Mouse (Mus musculus): ENCODE measurements around the gene Ddah2.

Gene Ddah2

DNA sequence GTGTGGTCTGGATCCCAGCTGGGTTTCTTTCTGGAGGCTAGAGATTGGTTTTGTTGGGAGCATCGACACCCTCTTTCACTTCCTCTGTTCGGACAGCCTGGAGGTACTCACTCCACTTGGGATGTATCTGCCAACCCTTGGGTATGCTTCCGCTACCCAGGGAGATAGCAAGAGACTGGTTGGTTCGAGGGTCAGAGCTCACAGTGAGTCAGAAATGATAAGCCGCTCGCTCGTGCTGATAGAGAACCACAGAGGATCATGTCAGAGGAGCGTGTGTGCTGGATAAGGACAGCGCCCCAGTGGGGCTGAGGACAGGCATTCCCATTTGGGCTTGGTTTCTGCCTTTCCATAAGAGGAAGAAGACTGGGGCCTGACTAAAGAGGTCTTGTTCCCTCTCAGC, 20.9 kb downstream of the Ddah2 start:
- DNase-seq: no peak

DNA sequence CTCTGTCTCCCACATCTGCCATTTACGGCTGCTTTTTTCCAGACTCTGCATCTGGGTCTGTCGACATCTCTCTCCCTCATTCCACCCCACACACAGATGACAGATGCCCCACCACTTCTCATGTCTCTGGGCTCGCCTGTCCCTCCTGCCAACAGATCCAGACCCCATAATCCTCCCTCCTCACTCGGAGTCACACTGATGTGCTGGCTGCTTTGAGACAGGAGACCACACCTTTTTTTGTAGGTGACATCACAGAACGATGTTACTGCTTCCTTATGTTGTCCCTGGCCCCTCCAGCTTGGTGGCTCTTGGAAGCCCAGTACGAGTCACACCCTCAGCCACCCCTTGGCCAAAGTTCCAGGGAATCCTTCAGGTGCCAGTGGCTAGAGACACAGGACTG, 21.4 kb downstream of the Ddah2 start:
- no peak for DNase-seq

DNA sequence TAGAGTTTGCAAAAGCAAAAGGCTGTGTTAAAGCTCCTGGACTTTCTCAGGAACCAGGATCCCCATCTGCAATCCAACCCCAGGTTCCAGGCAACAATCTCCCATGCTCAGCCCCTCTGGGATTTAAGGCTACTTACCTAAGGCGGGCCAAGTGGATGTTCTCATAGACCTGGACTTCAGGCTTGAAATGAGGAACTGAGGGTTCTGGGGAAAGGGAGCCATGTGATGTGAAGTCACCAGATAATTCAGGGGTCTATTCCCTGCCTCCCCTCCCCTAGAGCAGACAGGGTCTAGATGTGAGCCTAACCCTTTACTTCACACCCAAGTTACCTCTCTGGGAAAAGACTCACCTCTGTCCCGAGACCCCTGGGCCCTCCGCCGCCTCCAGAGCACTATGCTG, 21.9 kb downstream of the Ddah2 start:
- DNase-seq: no peak

DNA sequence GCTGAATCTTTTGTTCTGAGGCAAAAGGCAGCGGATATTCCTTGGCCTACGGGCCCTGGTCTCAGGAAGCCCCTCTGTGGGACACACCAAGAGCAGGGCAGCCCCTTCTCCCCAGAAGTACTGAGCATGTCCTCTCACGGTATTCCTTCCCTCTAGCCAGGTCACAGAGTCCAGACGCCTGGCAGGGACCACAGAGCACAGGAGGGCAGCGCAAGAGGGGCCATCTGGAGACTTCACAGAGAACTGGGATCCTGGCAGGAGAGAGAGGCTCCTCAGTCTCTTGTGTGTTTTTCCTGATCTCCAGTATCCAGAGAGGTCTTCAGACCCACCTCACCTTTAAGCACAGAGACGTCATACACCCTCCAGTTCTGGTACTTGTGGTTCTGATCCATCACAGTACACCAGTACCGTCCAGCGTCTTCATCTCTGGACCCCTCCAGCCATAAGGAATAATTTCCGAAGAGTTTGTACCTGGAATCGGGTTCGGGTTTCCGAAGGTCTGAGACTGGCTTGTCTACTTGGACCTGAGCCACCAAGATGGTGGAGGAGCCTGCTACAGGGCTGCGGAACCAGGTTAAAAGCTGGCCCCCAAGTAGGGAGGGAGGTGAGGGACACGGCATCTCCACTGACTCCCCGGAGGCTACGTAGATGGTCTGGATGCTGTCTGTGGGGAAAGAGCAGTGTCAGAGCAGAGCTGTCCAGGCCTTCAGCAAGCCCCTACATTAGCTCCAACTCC, 24.2 kb downstream of the Ddah2 start:
- DNase-seq: peak; percentile 52 to 57

DNA sequence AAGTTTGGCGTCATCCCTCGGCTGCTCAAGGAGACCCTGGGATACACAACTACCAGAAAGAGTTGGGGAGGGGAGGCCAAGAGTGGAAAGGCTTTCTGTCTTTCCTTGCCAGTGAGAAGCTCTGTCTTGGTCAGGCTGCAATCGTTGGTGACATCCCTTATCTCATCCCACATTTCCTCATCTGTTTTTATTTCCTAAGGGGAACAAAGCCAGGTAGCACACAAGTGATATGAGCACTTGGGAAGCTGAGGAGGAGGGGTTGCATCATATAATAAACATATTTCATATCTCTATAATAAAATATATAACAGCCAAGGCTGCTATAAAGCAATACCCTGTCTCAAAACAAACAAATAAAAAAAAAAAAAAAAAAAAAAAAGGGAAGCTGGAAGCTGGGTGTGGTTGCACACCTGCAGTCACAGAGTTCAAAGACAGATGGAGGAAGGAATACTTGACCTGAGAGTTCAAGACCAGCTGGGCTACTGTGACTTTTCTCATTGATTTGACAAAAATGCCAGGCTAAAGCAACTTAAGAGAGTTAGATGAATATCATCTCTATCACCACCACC, 25.2 kb downstream of the Ddah2 start:
- DNase-seq: no peak

DNA sequence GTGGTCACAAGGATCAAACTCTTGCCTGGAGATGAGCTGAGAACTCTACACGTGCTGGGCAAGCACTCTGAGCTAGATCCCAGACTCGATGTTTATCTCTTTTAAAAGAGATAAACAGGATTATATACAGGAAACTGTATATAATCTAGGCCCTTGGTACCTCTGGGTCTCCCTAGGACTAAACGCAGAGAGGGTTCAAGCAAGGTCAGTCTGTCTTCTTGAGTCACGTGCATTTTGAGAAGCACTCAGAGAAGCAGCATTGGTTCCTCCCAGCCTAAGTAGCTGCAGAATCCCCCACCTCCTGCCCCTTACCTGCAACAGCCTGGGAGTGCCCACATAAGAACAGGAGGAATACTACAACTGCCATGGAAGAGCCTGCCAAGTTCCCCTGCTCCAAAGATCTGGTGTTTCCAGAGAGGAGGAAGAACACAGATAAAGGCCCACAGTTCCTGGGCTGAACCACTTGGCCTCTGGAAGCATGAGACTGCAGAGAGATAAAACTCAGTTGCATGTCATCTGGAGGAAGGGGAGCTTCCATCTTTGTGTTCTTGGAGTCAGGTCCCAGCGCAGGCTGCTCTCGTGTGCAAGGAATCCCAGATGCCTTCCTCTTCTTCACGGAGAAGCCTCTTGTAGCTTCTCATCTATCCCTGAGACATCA, 26.5 kb downstream of the Ddah2 start, which contains the start of gene Ly6g6f:
Ly6g6f (minus strand) TSS at position 403 of the 658 bp plus-strand sequence.
- no peak for DNase-seq

DNA sequence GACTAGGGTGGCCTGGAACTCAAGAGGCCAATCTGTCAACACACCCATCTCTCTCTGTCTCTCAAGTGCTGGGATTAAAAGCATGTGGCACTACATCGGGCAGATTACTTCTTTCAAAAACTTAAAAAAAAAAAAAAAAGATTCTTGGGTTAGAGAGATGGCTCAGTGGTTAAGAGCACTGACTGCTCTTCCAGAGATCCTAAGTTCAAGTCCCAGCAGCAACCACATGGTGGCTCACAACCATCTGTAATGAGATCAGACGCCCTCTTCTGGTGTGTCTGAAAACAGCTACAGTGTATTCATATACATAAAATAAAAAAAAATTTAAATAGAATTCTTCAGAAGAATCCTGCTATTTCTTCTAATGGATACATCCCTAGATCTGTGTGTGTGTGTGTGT, 29.3 kb downstream of the Ddah2 start:
- peak; percentile 45 to 62 for DNase-seq

DNA sequence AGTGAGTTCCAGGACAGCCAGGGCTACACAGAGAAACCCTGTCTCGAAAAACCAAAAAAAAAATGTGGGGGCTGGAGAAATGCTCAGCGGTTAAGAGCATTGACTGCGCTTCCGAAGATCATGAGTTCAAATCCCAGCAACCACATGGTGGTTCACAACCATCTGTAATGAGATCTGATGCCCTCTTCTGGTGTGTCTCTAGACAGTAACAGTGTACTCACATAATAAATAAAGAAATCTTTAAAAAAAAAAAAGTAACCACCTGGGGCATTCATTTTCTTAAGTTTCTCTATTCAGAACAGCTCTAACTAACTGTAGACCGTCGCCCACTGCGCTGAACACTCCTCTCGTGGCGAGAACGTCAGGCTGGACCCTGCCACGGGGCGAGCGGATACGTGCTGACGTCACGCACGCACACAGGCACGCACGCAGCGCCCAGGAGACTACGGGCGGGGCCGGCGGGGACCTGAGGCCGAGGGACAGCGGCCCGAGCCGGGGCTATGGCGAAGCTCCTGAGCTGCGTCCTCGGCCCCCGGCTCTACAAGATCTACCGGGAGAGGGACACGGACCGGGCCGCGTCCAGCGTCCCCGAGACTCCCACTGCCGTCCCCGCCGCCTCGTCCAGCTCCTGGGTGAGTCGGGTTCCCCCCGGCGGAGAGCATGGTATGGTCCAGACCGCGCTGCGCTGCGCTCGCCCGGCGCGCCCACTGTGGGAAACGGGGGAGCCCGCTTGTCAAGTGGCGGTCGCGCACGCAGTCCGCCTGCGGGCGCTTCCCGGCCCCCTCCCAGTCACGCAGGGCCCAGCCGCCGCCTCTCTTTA, 30.2 kb downstream of the Ddah2 start, which contains the start of gene Abhd16a:
Abhd16a (plus strand) TSS at position 439 of the 820 bp plus-strand sequence.
- DNase-seq: peak; percentile 97 to 98

DNA sequence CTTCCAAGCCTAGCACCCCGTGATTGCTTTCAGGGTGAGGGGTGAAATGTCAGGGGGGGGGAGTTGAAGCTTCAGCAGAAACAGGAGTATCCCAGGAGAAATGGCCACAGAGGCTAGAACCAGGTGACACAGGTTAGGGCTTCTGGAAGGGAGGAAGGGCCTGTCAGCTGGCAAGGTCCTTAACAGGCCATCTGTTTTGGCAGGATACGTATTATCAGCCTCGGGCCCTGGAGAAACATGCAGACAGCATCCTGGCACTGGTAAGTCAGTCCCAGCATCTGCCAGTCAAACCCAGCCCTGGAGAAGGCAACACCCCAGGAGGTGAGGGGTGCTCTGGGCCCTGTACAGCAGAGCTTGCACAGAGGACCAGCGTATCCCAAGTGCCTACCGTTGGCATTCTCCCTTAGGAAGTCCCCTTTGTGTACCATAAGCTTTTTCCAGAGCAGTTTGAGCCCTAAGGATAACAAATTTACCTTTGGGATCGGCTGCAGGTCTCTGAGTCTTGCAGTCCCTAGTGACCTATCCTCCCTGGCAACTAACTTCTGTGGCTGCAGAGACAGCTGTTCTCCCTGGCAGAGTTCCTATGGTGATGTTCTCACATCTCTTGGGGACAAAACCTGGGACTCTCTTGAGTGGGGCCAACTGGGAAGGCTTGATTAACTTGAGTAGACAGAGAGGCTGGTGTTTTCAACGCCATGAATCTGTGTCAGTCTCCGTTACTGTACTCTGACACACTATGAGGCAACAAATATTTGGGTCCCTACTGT, 31.5 kb downstream of the Ddah2 start:
- DNase-seq: peak; percentile 89 to 91

DNA sequence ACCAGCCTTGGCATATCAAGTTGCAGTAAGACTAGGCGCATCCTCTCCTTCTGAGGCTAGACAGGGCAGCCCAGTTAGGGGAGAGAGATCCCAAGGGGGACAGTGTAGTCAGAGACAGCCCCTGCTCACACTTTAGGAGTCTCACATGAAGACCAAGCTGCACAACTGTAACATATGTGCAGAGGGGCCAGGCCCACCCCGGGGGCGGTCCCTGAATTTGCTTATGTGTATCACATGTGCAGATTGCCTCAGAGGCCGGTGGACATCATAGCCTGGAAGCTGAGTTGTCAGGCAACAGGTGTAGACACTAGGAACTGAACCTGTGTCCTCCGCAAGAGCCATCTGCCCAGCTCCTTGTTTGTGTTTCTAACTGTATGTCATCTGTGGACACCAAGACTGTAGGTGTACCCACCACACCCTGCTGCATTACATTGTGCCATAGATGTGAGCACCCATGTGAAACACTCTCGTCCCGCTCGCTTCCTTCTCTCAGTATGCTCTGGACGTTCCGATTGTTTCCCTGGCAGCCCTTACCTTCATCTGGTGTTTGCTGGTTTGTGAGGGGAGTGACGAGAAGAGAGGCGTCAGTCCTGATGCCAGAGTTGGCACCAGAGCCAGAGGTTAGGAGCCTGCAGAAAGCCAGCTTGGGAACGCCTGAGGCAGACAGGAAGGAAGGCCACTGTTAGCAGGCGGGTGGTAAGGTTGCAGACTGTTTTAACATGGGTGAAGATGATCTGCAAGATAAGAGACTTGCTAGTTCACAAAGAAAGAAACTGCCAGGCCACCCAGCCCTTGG, 33.8 kb downstream of the Ddah2 start:
- peak; percentile 57 to 68 for DNase-seq

DNA sequence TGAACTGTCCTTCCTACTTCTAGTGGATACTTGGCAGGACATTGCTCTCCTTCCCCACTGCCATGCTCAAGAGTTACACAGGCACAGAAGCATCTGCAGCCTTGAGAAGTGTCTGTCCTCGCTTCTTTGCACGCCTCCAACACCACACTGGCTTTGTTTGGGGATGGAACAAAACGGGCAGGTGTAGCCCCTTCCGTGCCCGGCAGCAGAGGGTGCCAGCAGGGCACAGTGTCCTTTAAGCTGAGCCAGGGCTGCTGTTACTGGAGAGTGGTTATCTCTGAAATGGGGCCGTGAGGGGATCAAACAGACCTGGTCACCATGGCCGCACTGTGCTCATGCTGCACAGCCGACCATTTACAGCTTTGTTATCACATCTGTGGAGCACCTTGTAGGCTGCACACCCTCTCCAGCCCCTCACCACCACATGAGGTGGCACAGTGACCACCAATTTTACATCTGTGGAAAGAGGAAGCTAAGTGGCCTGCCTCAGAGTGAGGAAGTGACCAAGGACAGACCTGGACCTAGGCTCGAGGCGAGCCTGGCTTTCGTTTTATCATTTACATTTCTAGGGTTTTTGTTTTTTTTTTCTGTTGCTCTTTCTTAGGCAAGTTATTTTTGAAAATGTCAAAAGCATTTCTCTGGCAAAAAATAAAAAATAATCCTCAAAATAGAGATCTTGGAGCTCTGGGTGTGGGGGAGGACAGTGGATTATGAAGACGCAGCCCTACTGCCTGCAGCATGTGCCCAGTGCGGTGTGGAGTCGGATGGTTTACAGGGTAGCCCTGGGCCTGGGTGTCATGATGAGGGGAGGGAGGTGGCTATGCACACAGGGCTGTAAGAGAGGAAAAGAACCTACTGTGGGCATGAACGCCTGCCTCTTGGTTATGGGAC, 35.9 kb downstream of the Ddah2 start:
- no peak for DNase-seq

DNA sequence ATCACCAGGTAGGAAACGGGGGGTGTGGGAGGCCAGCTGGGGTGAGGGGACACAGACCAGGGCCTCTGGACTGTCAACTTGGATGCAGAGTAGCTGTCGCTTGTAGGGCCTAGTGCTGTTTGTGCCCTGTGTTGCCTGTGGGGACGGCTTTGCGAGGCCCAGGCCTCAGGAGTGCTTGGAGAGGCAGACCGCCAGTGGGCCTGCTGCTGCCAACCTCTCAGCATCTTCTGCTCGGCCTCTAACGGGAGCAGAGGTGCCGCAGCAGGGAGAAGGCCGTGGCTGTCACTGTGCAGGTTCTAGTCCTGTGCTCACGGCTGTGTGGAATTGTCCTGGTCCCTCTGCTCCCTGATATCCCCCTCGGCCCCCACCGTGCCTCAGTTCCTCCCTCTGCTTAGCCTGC, 37.8 kb downstream of the Ddah2 start:
- peak; percentile 58 to 61 for DNase-seq

DNA sequence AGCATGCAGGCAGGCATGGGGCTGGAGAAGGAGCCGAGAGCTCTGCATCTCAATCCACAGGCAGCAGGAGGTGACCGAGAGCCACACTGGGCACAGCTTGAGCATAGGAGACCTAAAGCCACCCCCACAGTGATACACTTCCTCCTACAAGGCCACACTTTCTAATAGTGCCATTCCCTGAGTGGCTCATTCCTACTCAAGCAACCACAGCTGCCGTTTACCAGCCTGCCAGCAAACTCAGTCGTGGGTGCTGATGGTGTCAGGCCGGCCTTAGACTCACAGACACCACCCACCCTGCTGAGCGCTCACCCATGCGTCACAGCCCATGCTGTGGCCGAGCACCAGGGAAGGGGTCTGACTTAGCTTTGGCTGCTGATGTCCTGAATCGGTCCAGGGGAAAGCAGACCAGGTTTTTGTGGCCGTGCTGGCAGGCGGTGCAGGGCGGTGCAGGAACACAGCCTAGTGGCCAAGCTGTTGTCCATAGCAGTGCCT, 38.4 kb downstream of the Ddah2 start:
- DNase-seq: peak; percentile 78 to 79

DNA sequence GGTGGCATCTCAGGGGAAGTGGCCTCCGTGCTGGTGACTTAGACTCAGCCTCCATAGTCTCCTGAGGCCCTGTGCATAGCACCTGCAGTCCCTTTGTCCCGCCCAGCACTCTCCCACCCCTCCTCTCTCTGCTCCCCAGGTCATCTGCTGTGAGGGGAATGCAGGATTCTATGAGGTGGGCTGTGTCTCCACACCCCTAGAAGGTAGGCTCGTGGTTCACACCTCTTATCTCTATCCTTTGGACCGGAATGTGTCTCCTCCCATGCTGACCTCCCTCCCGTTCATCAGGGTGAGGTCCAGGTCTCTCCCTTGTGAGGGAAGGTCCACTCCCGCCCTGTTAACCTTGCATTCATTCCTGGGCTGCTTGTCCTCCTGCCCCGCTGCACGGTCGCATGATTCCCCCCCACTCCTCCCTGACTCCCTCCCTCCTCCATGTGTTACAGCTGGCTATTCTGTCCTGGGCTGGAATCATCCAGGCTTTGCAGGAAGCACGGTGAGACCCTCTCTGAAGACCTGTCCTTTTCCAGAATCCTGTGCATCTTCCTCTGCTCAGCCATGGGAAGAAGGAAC, 41.4 kb downstream of the Ddah2 start:
- no peak for DNase-seq

DNA sequence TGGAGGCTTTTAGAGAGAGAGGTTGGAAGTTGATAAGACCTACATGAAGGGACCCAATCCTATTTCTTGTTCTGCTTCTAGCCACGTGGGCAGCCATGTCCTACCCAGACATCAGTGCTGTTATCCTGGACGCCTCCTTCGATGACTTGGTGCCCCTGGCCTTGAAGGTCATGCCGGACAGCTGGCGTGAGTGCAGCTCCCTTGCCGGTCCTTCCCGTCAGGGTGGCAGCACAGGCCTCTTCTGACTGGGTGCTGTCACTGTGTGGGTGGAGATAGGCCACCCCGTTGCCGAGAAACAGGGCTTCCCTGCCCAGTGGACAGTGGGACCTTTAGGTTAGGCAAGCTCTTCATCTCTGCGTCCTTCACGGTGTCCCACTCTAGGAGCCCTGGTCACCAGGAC, 42.3 kb downstream of the Ddah2 start:
- no peak for DNase-seq

DNA sequence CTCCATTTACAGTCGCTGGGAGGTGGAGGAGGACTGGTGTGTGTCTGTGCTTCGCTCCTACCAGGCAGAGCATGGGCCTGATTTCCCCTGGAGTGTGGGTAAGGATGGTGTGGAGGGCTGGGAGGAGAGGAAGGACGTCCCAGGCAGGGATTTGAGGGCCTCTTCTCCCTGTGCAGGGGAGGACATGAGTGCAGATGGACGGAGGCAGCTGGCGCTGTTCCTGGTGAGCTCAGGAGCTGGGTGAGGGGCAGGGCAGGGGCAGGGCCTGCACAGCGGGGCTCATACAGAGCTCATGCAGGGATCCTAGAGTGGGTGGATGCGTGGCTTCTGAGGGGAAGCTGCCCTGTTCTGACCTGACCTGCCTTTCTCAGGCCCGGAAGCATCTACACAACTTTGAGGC, 43.5 kb downstream of the Ddah2 start:
- DNase-seq: peak; percentile 61 to 70

DNA sequence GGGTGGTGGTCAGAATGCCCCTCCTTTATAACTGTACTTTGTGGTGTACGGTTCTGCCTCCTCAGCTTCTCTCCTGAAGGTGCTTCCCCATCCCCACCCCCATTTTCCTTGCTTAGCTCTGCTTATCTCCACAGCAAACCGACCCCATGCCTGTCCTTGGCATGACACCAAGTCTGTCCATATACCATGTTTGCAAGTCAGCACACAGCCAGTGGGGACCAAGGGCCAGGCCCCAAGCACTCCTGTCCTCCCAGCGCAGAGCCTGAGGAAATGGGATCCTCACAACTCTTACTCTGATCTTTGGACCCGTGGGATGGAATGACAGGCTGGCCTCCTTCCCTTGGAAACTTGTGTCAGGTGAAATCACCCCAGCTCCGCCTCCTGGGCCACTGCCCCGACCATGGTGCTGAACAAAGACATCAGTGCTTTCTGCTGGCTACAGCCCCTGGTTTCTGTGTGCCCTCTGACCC, 44.4 kb downstream of the Ddah2 start:
- DNase-seq: peak; percentile 27 to 43

DNA sequence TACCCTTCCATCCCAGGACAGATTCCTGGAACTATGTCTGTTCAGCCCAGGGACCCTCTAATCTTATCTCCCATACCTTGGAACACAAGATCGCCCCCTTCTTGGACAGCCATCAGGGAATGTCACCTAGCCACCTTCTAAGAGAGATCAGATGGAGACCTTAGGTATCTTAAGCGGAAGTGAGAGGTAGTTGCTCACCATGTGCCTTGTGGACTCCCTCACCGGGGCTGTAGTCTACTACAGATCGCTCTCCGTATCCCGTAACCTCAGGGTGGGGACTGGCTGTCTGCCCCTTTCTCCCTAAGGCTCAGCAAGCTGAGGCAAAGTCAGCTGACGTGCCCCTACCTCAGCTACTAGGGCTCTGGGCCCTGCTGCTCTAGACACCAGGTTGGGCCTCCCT, 45.2 kb downstream of the Ddah2 start:
- DNase-seq: peak in 1 of 2 experiments; percentile 12

DNA sequence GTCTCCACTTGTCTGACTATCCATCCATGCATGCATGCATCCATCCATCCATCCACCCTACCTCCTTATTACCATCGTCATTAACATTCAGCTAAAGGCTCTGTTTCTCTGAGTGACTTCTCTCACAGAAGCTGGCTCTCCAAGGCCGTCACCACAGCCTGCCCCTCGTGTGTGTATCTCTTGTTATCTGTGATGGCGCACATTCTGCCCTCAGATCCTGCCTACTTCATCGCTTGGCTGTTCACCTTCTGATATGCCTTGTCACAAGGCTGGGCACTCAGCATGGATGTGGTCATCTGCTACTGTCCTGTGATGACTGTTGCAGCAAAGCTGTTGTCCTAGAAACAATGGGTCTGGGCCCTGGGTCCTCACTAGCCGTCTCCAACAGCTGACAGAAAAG, 45.9 kb downstream of the Ddah2 start:
- no peak for DNase-seq

Measured in cerebellum, postnatal 10 days (tissue).